Mouse (Mus musculus) myocyte (in vitro differentiated cells): ENCODE measurements around the gene Rin3. TPM values are rescaled to one million over a fixed set of nuclear protein-coding genes. Genes with fewer than 3 reads are reported as not detected.
A peak's percentile ranks its signal among the peaks of the same experiment; 100 is the strongest.

ENCODE experiments used
- H3K27me3 ChIP-seq: one replicate; pipeline ENCODE4 v1.6.1; 2011; ENCODE audit not compliant: control insufficient read depth, insufficient read depth, insufficient read length
- H3K36me3 ChIP-seq: one replicate; pipeline ENCODE4 v1.6.1; 2011; ENCODE audit not compliant: control insufficient read depth, insufficient read depth
- H3K4me2 ChIP-seq: one replicate; pipeline ENCODE4 v1.6.1; 2011; ENCODE audit warnings: low read depth, control low read depth
- H3K4me3 ChIP-seq: one replicate; pipeline ENCODE4 v1.5.1; 2011; ENCODE audit warnings: mild to moderate bottlenecking, control low read depth, moderate library complexity
- H3K79me2 ChIP-seq: one replicate; pipeline ENCODE4 v1.6.1; 2011; ENCODE audit not compliant: control insufficient read depth, insufficient read depth
- H3ac ChIP-seq: one replicate; pipeline ENCODE4 v1.6.1; 2011; ENCODE audit not compliant: control insufficient read depth, insufficient read length
- CEBPB ChIP-seq: IDR thresholded peaks from 2 replicates; pipeline ENCODE4 v1.6.1; 2011; ENCODE audit warnings: mild to moderate bottlenecking, moderate library complexity; ENCODE audit not compliant: poor library complexity, insufficient read depth, severe bottlenecking
- E2F4 ChIP-seq: IDR thresholded peaks from one replicate; pipeline ENCODE4 v1.6.1; 2011; ENCODE audit warnings: mild to moderate bottlenecking, control low read depth, moderate library complexity; ENCODE audit not compliant: insufficient read depth
- MAX ChIP-seq: IDR thresholded peaks from one replicate; pipeline ENCODE4 v1.6.1; 2011; ENCODE audit warnings: low read depth, mild to moderate bottlenecking, control low read depth
- MYOD1 ChIP-seq, 3 experiments: IDR thresholded peaks; one replicate each; pipeline ENCODE4 v1.6.1; 2011; ENCODE audit warnings: control low read depth in 2 of 3, low read depth in 2 of 3, mild to moderate bottlenecking in 2 of 3, moderate library complexity in 1 of 3; ENCODE audit not compliant: insufficient read length in 2 of 3, control insufficient read depth in 1 of 3
- MYOG ChIP-seq, 3 experiments: IDR thresholded peaks; one replicate each; pipeline ENCODE4 v1.6.1; 2011; ENCODE audit warnings: control low read depth in 2 of 3, low read depth in 2 of 3, mild to moderate bottlenecking in 2 of 3; ENCODE audit not compliant: insufficient read length in 2 of 3, control insufficient read depth in 1 of 3, insufficient read depth in 1 of 3
- POLR2A ChIP-seq: IDR thresholded peaks from one replicate; pipeline ENCODE4 v1.6.1; 2011; ENCODE audit warnings: low read depth, mild to moderate bottlenecking, control low read depth, moderate library complexity; ENCODE audit not compliant: insufficient read length
- POLR2AphosphoS2 ChIP-seq: IDR thresholded peaks from one replicate; pipeline ENCODE4 v1.6.1; 2011; ENCODE audit warnings: low read depth, control low read depth; ENCODE audit not compliant: insufficient read length
- REST ChIP-seq: IDR thresholded peaks from one replicate; pipeline ENCODE4 v1.6.1; 2011; ENCODE audit warnings: mild to moderate bottlenecking, control low read depth, moderate library complexity; ENCODE audit not compliant: insufficient read depth, insufficient read length
- SRF ChIP-seq: IDR thresholded peaks from one replicate; pipeline ENCODE4 v1.6.1; 2011; ENCODE audit warnings: low read depth; ENCODE audit not compliant: control insufficient read depth, insufficient read length
- TCF12 ChIP-seq: IDR thresholded peaks from one replicate; pipeline ENCODE4 v1.6.1; 2011; ENCODE audit warnings: mild to moderate bottlenecking, control low read depth; ENCODE audit not compliant: poor library complexity, insufficient read depth, severe bottlenecking
- TCF3 ChIP-seq: IDR thresholded peaks from one replicate; pipeline ENCODE4 v1.6.1; 2011; ENCODE audit warnings: low read depth, control low read depth; ENCODE audit not compliant: insufficient read length
- USF1 ChIP-seq: IDR thresholded peaks from one replicate; pipeline ENCODE4 v1.6.1; 2011; ENCODE audit warnings: low read depth, mild to moderate bottlenecking, control low read depth, moderate library complexity
- polyA plus RNA-seq: library from polyadenylated mRNA; unstranded; fragments of >200 nt; fragmentation: generic; extraction: Trizol; gene quantifications from one replicate; pipeline ENCODE4 v1.2.1, GENCODE M21; 2012; ENCODE audit warnings: missing spikeins

Gene Rin3
- polyA plus RNA-seq, 1 experiment: 23.4 TPM

DNA sequence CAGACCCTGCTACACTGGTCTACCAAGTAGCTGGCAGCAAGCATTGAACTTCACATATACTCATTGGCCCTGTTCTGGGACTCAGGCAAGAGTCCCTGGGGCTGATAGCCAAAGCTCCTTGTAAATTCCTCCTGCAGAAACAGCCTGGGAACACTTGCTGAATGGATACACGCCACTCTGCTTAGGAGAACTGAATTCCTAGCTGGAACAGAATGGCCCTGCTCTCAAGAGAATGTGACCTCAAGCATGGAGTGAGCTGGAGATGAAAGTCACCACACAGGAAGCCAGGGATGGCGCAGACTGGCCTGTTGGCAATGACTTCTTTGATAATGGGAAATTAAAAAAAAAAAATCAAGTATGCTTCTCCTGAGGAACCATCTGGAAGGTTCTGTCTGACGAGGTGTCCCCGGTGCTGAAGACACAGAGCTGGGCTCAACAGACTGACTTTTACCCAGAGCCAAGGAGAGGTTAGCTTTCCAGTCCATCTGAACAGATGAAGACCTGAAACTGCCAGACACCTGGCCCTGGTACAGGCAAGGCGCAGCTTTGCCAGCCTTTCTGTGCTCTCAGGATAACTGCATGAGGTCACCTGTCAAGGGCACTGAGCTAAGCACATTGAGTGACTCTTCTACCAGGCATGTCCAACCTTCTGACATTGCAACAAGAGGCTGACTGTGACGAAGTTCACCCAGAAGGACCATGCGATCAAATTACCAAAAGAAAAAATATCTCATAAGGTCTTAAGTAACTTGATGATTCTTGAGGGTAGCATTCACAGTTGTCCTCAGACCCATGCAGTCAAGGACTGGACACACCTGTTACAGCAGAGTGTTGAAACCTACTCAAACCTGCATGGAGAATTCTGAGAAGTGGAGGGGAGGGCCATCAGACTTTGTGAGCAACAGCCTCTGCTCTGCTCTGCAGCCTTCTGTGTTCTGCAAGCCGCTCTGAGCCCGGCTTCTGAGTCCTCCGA, 78.6 kb downstream of the Rin3 start:
- TF ChIP-seq MYOD1 (IDR thresholded peaks at IDR 0.05; ENCODE audit: control insufficient read depth in 1 of 3, insufficient read length in 2 of 3, low read depth in 2 of 3): peak in 1 of 3 experiments; percentile 56
- no peak for TF ChIP-seq TCF12
- TF ChIP-seq TCF3: no peak
- Histone ChIP-seq H3K4me3 (no peak overlapping the region), H3K27me3 (no peaks in the 10 kb centered on the region), H3K79me2 (no peaks in the 10 kb centered on the region), H3ac (no peak overlapping the region), H3K4me2 (no peak overlapping the region), H3K36me3 (peaks cover 4% of the 10 kb centered on the region)

DNA sequence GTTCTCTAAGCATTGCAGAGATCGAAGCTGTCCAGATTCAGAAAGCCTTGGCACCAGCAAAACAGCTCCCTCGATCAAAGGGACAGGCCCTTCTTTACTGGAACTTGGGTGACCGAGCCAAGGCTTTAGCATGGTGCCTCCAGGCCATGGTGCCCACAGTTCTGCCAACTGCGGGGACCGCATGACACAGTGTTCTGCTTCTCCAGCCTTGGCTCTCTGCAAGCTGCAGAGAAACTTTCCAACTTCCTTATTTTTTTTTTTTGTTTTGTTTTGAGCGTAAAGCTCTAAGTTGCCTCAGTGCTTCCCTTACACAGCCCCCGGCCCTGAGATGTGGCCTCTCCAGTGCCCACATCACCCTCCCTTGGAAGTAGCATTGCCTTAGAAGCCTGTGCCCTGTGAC, 82.2 kb downstream of the Rin3 start:
- Histone ChIP-seq H3K36me3 (peaks cover 6% of the 10 kb centered on the region), H3K4me3 (no peak overlapping the region), H3K4me2 (no peak overlapping the region), H3ac (no peak overlapping the region), H3K27me3 (no peaks in the 10 kb centered on the region), H3K79me2 (no peaks in the 10 kb centered on the region)
- TF ChIP-seq MYOG (IDR thresholded peaks at IDR 0.05; ENCODE audit: control insufficient read depth in 1 of 3, insufficient read depth in 1 of 3, insufficient read length in 2 of 3, low read depth in 2 of 3): no peak
- no peak for TF ChIP-seq POLR2AphosphoS2
- no peak for TF ChIP-seq USF1
- no peak for TF ChIP-seq REST
- TF ChIP-seq TCF3: no peak
- no peak for TF ChIP-seq CEBPB
- TF ChIP-seq TCF12: no peak
- TF ChIP-seq MYOD1 (IDR thresholded peaks at IDR 0.05; ENCODE audit: control insufficient read depth in 1 of 3, insufficient read length in 2 of 3, low read depth in 2 of 3): no peak
- TF ChIP-seq POLR2A: no peak
- no peak for TF ChIP-seq SRF
- TF ChIP-seq E2F4: no peak
- no peak for TF ChIP-seq MAX

- Histone ChIP-seq H3K36me3 (peaks cover 6% of the 10 kb centered on the region), H3K4me2 (no peak overlapping the region), H3K4me3 (no peak overlapping the region), H3K27me3 (no peaks in the 10 kb centered on the region), H3ac (no peak overlapping the region), H3K79me2 (no peaks in the 10 kb centered on the region)
- peak in 1 of 3 experiments; percentile 25 for TF ChIP-seq MYOD1 (IDR thresholded peaks at IDR 0.05; ENCODE audit: control insufficient read depth in 1 of 3, insufficient read length in 2 of 3, low read depth in 2 of 3)
- TF ChIP-seq POLR2A: no peak
Observed at GRCm38 (mm10) chr12:102366126-102366816, 83.4 kb downstream of the Rin3 start.

GRCm38 (mm10) chr12:102367075-102367474, 84.2 kb downstream of the Rin3 start:
- H3K4me3 ChIP-seq: no peak overlapping the region
- TF ChIP-seq MAX (no peak), MYOD1 (IDR thresholded peaks at IDR 0.05; ENCODE audit: control insufficient read depth in 1 of 3, insufficient read length in 2 of 3, low read depth in 2 of 3) (no peak), REST (no peak), POLR2AphosphoS2 (no peak), SRF (no peak), E2F4 (no peak), CEBPB (no peak)
- H3K36me3 ChIP-seq: peaks cover 6% of the 10 kb centered on the region
- H3K79me2 ChIP-seq: no peaks in the 10 kb centered on the region
- H3K27me3 ChIP-seq: no peaks in the 10 kb centered on the region
- no peak overlapping the region for H3K4me2 ChIP-seq
- no peak overlapping the region for H3ac ChIP-seq

- Histone ChIP-seq H3K36me3 (peaks cover 6% of the 10 kb centered on the region), H3K4me3 (no peak overlapping the region), H3K4me2 (no peak overlapping the region), H3ac (no peak overlapping the region), H3K79me2 (no peaks in the 10 kb centered on the region), H3K27me3 (no peaks in the 10 kb centered on the region)
- TF ChIP-seq POLR2AphosphoS2 (no peak), TCF3 (no peak), USF1 (no peak), MYOG (IDR thresholded peaks at IDR 0.05; ENCODE audit: control insufficient read depth in 1 of 3, insufficient read depth in 1 of 3, insufficient read length in 2 of 3, low read depth in 2 of 3) (no peak), CEBPB (no peak), REST (no peak), POLR2A (no peak), SRF (no peak), MYOD1 (IDR thresholded peaks at IDR 0.05; ENCODE audit: control insufficient read depth in 1 of 3, insufficient read length in 2 of 3, low read depth in 2 of 3) (no peak)
Observed at GRCm38 (mm10) chr12:102368066-102368465, 85.2 kb downstream of the Rin3 start.
